Mouse (Mus musculus): Measurements from ENCODE around the gene Slc25a25. TPM values are rescaled to one million over a fixed set of nuclear protein-coding genes. Genes with fewer than 3 reads are reported as not detected.

Slc25a25 gene
- total and polyA plus RNA-seq, 3 experiments, result 6.6 to 10.0 (median 9.8) TPM

DNA sequence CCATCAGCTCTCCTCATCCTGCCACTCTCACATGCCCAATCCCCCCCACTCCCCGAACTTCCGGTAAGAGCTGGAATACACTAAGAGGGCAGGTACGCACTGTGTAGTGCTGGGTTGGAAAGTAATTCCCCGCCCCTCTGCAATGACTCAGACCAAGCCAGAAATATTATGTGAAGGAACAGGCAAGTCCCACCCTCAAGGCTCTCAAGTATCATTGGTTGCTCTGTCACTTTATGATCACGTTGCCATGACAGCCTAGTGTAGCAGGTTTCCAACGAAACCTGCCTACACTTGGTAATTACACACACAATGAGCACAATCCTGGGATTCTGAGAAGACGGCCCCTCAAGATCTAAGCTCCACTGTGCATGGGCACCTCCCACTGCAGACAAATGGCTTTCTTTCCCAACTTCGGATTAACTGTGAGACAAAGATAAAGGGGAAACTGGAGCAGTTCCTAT, 23.0 kb downstream of the Slc25a25 start:
- dilution Hi-C loops (cut with MboI; ENCODE audit: extremely low pct_ligation_motif_present, extremely low pct_unique_long_range_greater_than_20kb, low sequenced_read_pairs), result no loop called here
- Histone ChIP-seq H3K4me2 (ENCODE audit: insufficient read depth, low read depth, poor library complexity, severe bottlenecking) (no peak overlapping the region), H3K4me3 (replicated peaks in 1 of 3; ENCODE audit: low read depth in 2 of 3, low read length in 2 of 3, poor library complexity in 1 of 3) (no peak overlapping the region), H3K4me1 (ENCODE audit: control insufficient read depth in 1 of 2, insufficient read depth in 2 of 2) (peaks cover 4 to 21% of the 10 kb centered on the region in 2 experiments; a peak in 3 of 4 replicates), H3K9ac (ENCODE audit: insufficient read depth, low read depth) (no peak overlapping the region), H3K9me3 (replicated peaks; ENCODE audit: low read length) (no peaks in the 10 kb centered on the region), H3K36me3 (replicated peaks in 1 of 2; ENCODE audit: control insufficient read depth in 1 of 2, insufficient read depth in 1 of 2, low read length in 1 of 2) (peaks cover 0 to 21% of the 10 kb centered on the region in 2 experiments), H3K79me2 (replicated peaks; ENCODE audit: control insufficient read depth, extremely low read depth, insufficient read depth, poor library complexity, severe bottlenecking) (no peaks in the 10 kb centered on the region), H3K27me3 (replicated peaks) (no peaks in the 10 kb centered on the region), H3K27ac (ENCODE audit: insufficient read depth, low read depth) (no peak overlapping the region)
- in situ Hi-C loops (cut with MboI; ENCODE audit: low pct_ligation_motif_present, low pct_unique_long_range_greater_than_20kb, low sequenced_read_pairs), result no loop called here
- DNase-seq (ENCODE audit: extremely low read depth), result no peak
- TF ChIP-seq HCFC1 (IDR thresholded peaks at IDR 0.05; ENCODE audit: low read depth, low read length), result no peak
- TF ChIP-seq BHLHE40 (IDR thresholded peaks at IDR 0.05; ENCODE audit: low read depth, low read length), result no peak
- TF ChIP-seq EP300 (IDR thresholded peaks at IDR 0.05; ENCODE audit: low read length), result no peak
- no peak for TF ChIP-seq ETS1 (conservative IDR thresholded peaks at IDR 0.05; ENCODE audit: low read depth, low read length)
- no peak for TF ChIP-seq SIN3A (IDR thresholded peaks at IDR 0.05; ENCODE audit: low read length)
- TF ChIP-seq IRF4 (IDR thresholded peaks at IDR 0.05; ENCODE audit: low read depth, low read length), result no peak
- no peak for TF ChIP-seq RCOR1 (conservative IDR thresholded peaks at IDR 0.05; ENCODE audit: low read depth, low read length)
- TF ChIP-seq CTCF (conservative IDR thresholded peaks at IDR 0.05 in 1 of 2, IDR thresholded peaks at IDR 0.05 in 1 of 2; ENCODE audit: low read depth in 2 of 2, low read length in 2 of 2), result no peak
- no peak for TF ChIP-seq ZKSCAN1 (IDR thresholded peaks at IDR 0.05; ENCODE audit: borderline replicate concordance, low read depth, low read length)
- TF ChIP-seq CHD2 (IDR thresholded peaks at IDR 0.05; ENCODE audit: low read length), result no peak
- no peak for TF ChIP-seq TCF12 (IDR thresholded peaks at IDR 0.05; ENCODE audit: low read depth, low read length)
- no peak for TF ChIP-seq CHD1 (IDR thresholded peaks at IDR 0.05; ENCODE audit: low read depth, low read length)
- no peak for TF ChIP-seq MAX (IDR thresholded peaks at IDR 0.05; ENCODE audit: low read length)
- no peak for TF ChIP-seq MXI1 (IDR thresholded peaks at IDR 0.05; ENCODE audit: low read depth, low read length)

DNA sequence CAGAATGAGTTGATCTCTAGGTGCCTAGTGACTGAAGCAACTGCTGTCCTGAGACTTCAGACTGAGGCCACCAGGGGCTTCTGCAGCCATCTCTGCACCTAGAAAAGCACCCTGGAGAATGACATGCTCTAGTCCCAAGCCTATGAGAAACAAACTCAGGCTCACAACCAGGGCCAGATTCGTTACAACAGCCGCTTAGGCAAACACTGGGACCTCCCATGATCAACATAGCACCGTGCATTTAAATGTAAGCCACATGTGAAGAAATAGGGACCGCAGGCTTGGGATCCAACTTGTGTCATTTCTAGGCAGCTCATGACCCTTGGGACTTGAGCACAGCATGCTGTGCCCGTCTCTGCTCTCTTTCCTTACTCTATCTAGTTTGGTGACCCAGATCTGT, 23.5 kb downstream of the Slc25a25 start:
- H3K4me2 ChIP-seq (ENCODE audit: insufficient read depth, low read depth, poor library complexity, severe bottlenecking), result no peak overlapping the region
- H3K9ac ChIP-seq (ENCODE audit: insufficient read depth, low read depth), result no peak overlapping the region
- DNase-seq (ENCODE audit: extremely low read depth), result no peak
- no peak overlapping the region for H3K27ac ChIP-seq (ENCODE audit: insufficient read depth, low read depth)
- dilution Hi-C loops (cut with MboI; ENCODE audit: extremely low pct_ligation_motif_present, extremely low pct_unique_long_range_greater_than_20kb, low sequenced_read_pairs), result no loop called here
- no peak overlapping the region for H3K4me3 ChIP-seq (replicated peaks in 1 of 3; ENCODE audit: low read depth in 2 of 3, low read length in 2 of 3, poor library complexity in 1 of 3)
- no peaks in the 10 kb centered on the region for H3K9me3 ChIP-seq (replicated peaks; ENCODE audit: low read length)
- peaks cover 4 to 27% of the 10 kb centered on the region in 2 experiments; a peak in 3 of 4 replicates for H3K4me1 ChIP-seq (ENCODE audit: control insufficient read depth in 1 of 2, insufficient read depth in 2 of 2)
- in situ Hi-C loops (cut with MboI; ENCODE audit: low pct_ligation_motif_present, low pct_unique_long_range_greater_than_20kb, low sequenced_read_pairs), result no loop called here
- TF ChIP-seq TBP (conservative IDR thresholded peaks at IDR 0.05; ENCODE audit: low read depth, low read length), result no peak
- no peak for TF ChIP-seq RAD21 (IDR thresholded peaks at IDR 0.05; ENCODE audit: low read depth, low read length)
- no peak for TF ChIP-seq SMC3 (IDR thresholded peaks at IDR 0.05; ENCODE audit: low read depth, low read length)
- TF ChIP-seq E2F4 (IDR thresholded peaks at IDR 0.05; ENCODE audit: insufficient replicate concordance, low read depth, low read length), result no peak
- no peak for TF ChIP-seq KAT2A (IDR thresholded peaks at IDR 0.05; ENCODE audit: insufficient replicate concordance, low read length)
- no peak for TF ChIP-seq POLR2A (IDR thresholded peaks at IDR 0.05; ENCODE audit: low read depth, low read length)
- no peak for TF ChIP-seq ZC3H11A (IDR thresholded peaks at IDR 0.05; ENCODE audit: low read depth, low read length)
- no peak for TF ChIP-seq ZMIZ1 (IDR thresholded peaks at IDR 0.05; ENCODE audit: low read depth, low read length)
- TF ChIP-seq MAX (IDR thresholded peaks at IDR 0.05; ENCODE audit: low read length), result no peak
- no peak for TF ChIP-seq ZKSCAN1 (IDR thresholded peaks at IDR 0.05; ENCODE audit: borderline replicate concordance, low read depth, low read length)
- TF ChIP-seq MAFK (IDR thresholded peaks at IDR 0.05; ENCODE audit: insufficient replicate concordance, low read length), result no peak
- no peak for TF ChIP-seq TCF12 (IDR thresholded peaks at IDR 0.05; ENCODE audit: low read depth, low read length)
- no peak for TF ChIP-seq NRF1 (IDR thresholded peaks at IDR 0.05; ENCODE audit: low read depth, low read length)
- no peak for TF ChIP-seq POLR2AphosphoS2 (IDR thresholded peaks at IDR 0.05; ENCODE audit: low read depth, low read length)
- H3K79me2 ChIP-seq (replicated peaks; ENCODE audit: control insufficient read depth, extremely low read depth, insufficient read depth, poor library complexity, severe bottlenecking), result no peaks in the 10 kb centered on the region
- H3K36me3 ChIP-seq (replicated peaks in 1 of 2; ENCODE audit: control insufficient read depth in 1 of 2, insufficient read depth in 1 of 2, low read length in 1 of 2), result peaks cover 0 to 20% of the 10 kb centered on the region in 2 experiments
- no peaks in the 10 kb centered on the region for H3K27me3 ChIP-seq (replicated peaks)
